Comparison of ENCODE assay signal across 10 mouse cellular contexts in the genomic region with DNA sequence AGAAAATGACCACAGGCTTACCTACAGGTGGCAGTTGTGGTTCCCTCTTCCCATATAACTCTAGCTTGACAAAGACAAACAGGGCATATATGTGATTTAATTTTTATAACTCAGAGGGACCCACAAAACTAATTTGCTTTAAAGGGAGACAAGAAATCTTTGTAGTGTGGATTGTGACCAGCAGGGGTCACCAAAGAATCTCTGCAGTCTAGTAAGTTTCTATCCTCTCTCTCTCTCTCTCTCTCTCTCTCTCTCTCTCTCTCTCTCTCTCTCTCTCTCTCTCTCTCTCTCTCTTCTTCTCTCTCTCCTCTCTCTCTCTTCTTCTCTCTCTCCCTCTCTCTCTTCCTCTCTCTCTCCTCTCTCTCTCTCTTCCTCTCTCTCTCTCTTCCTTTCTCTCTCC. TPM values are rescaled to one million over a fixed set of nuclear protein-coding genes. Genes with fewer than 3 reads are reported as not detected.
DNase-seq lines count a peak whose midpoint lies in the region; ATAC-seq lines count a peak whose summit lies in the region.
"Had no signal": no experiment of that assay in that cellular context is flagged by ENCODE, and none has a peak within 500 bp of the region (broad histone marks: within the 10 kb centered on the region; RNA-seq: fewer than 3 reads in every experiment).

No protein-coding gene starts in this region.

- H3K27ac ChIP-seq in forebrain, embryonic 14.5 days (ENCODE audit: low read depth, low read length) = no peak overlapping the region
- H3K27ac ChIP-seq in forebrain, embryonic 15.5 days (replicated peaks) = no peak overlapping the region
- H3K27ac ChIP-seq in midbrain, embryonic 11.5 days (ENCODE audit: low read depth, low read length) = no peak overlapping the region
- no peak overlapping the region for H3K27ac ChIP-seq in midbrain, embryonic 10.5 days (replicated peaks)
- H3K27ac ChIP-seq in forebrain, embryonic 13.5 days = no peak overlapping the region
- H3K27ac ChIP-seq: heart, embryonic 13.5 days; macrophage had no signal

- no peak overlapping the region for H3K4me2 ChIP-seq in forebrain, embryonic 14.5 days (ENCODE audit: low read length)
- no peak overlapping the region for H3K4me2 ChIP-seq in forebrain, embryonic 15.5 days (replicated peaks)
- H3K4me2 ChIP-seq in midbrain, embryonic 11.5 days = no peak overlapping the region
- no peak overlapping the region for H3K4me2 ChIP-seq in forebrain, embryonic 13.5 days
- H3K4me2 ChIP-seq: heart, embryonic 13.5 days had no signal

- no peak for ATAC-seq in forebrain, embryonic 14.5 days
- ATAC-seq in forebrain, embryonic 15.5 days (replicated peaks) = no peak
- ATAC-seq in midbrain, embryonic 11.5 days (ENCODE audit: low FRiP score) = no peak
- no peak for ATAC-seq in forebrain, embryonic 13.5 days

- no peak overlapping the region for H3K4me3 ChIP-seq in forebrain, embryonic 14.5 days (ENCODE audit: low read depth, low read length)
- H3K4me3 ChIP-seq in forebrain, embryonic 15.5 days = no peak overlapping the region
- H3K4me3 ChIP-seq in midbrain, embryonic 11.5 days (ENCODE audit: low read depth, low read length) = no peak overlapping the region
- H3K4me3 ChIP-seq in midbrain, embryonic 10.5 days = no peak overlapping the region
- H3K4me3 ChIP-seq in forebrain, embryonic 13.5 days = no peak overlapping the region
- H3K4me3 ChIP-seq: heart, embryonic 13.5 days had no signal

- H3K36me3 ChIP-seq in forebrain, embryonic 14.5 days (ENCODE audit: control insufficient read depth, insufficient read depth, low read length) = no peaks in the 10 kb centered on the region
- H3K36me3 ChIP-seq in forebrain, embryonic 15.5 days = no peaks in the 10 kb centered on the region
- H3K36me3 ChIP-seq in midbrain, embryonic 11.5 days (ENCODE audit: control insufficient read depth, insufficient read depth, low read length) = no peaks in the 10 kb centered on the region
- no peaks in the 10 kb centered on the region for H3K36me3 ChIP-seq in midbrain, embryonic 10.5 days
- no peaks in the 10 kb centered on the region for H3K36me3 ChIP-seq in forebrain, embryonic 13.5 days (ENCODE audit: poor library complexity, severe bottlenecking)
- H3K36me3 ChIP-seq: heart, embryonic 13.5 days had no signal

- no peaks in the 10 kb centered on the region for H3K4me1 ChIP-seq in forebrain, embryonic 14.5 days (ENCODE audit: control insufficient read depth, insufficient read depth, low read length)
- H3K4me1 ChIP-seq in forebrain, embryonic 15.5 days = no peaks in the 10 kb centered on the region
- no peaks in the 10 kb centered on the region for H3K4me1 ChIP-seq in midbrain, embryonic 11.5 days (ENCODE audit: control insufficient read depth, insufficient read depth, low read length)
- no peaks in the 10 kb centered on the region for H3K4me1 ChIP-seq in midbrain, embryonic 10.5 days
- no peaks in the 10 kb centered on the region for H3K4me1 ChIP-seq in forebrain, embryonic 13.5 days
- H3K4me1 ChIP-seq: heart, embryonic 13.5 days had no signal

- no peak overlapping the region for H3K9ac ChIP-seq in forebrain, embryonic 14.5 days (ENCODE audit: low read length)
- no peak overlapping the region for H3K9ac ChIP-seq in forebrain, embryonic 15.5 days (replicated peaks)
- H3K9ac ChIP-seq in midbrain, embryonic 11.5 days (ENCODE audit: low read length) = no peak overlapping the region
- no peak overlapping the region for H3K9ac ChIP-seq in forebrain, embryonic 13.5 days
- H3K9ac ChIP-seq: heart, embryonic 13.5 days had no signal

- DNase-seq in forebrain, embryonic 14.5 days (ENCODE audit: low spot score) = peak; percentile 66
- DNase-seq in midbrain, embryonic 11.5 days (ENCODE audit: low spot score, missing footprints) = peak; percentile 89
- no peak for DNase-seq in midbrain, embryonic 10.5 days (ENCODE audit: low spot score)
- DNase-seq in c-Kit-positive CD71-positive TER-119-negative erythroid progenitor cells, embryonic 14.5 days (ENCODE audit: low read depth) = peak; percentile 17
- peak; percentile 13 to 71 for DNase-seq in layer of hippocampus, adult 18-20 months (ENCODE audit: low spot score in 2 of 2)
- peak; percentile 71 for DNase-seq in retina, embryonic 14.5 days (ENCODE audit: low spot score)

- H3K27me3 ChIP-seq in forebrain, embryonic 14.5 days (replicated peaks; ENCODE audit: control insufficient read depth, insufficient read depth, low read length) = no peaks in the 10 kb centered on the region
- H3K27me3 ChIP-seq in forebrain, embryonic 15.5 days = no peaks in the 10 kb centered on the region
- H3K27me3 ChIP-seq in midbrain, embryonic 11.5 days (ENCODE audit: control insufficient read depth, insufficient read depth, low read length) = no peaks in the 10 kb centered on the region
- no peaks in the 10 kb centered on the region for H3K27me3 ChIP-seq in midbrain, embryonic 10.5 days (ENCODE audit: low read depth, poor library complexity, severe bottlenecking)
- H3K27me3 ChIP-seq in forebrain, embryonic 13.5 days = no peaks in the 10 kb centered on the region
- H3K27me3 ChIP-seq: heart, embryonic 13.5 days had no signal

- no peaks in the 10 kb centered on the region for H3K9me3 ChIP-seq in forebrain, embryonic 14.5 days (replicated peaks; ENCODE audit: control insufficient read depth, low read length)
- H3K9me3 ChIP-seq in forebrain, embryonic 15.5 days = no peaks in the 10 kb centered on the region
- H3K9me3 ChIP-seq in midbrain, embryonic 11.5 days (ENCODE audit: control insufficient read depth, low read length) = no peaks in the 10 kb centered on the region
- no peaks in the 10 kb centered on the region for H3K9me3 ChIP-seq in midbrain, embryonic 10.5 days (replicated peaks)
- no peaks in the 10 kb centered on the region for H3K9me3 ChIP-seq in forebrain, embryonic 13.5 days (replicated peaks)
- H3K9me3 ChIP-seq: heart, embryonic 13.5 days had no signal

RNA-seq across cellular contexts. Expression of a gene that starts 53.5 kb away (rescaled TPM):
- not detected in 2 replicates for polyA plus RNA-seq in forebrain, embryonic 14.5 days (2014; fragmentation: Nextera tagmentation; extraction: Ambion mirVana)
- polyA plus RNA-seq in forebrain, embryonic 15.5 days (2015; fragmentation: Nextera tagmentation; extraction: Ambion mirVana) = not detected in 2 replicates
- polyA plus RNA-seq in midbrain, embryonic 11.5 days (2014; fragmentation: Nextera tagmentation; extraction: Ambion mirVana) = not detected in 2 replicates
- not detected in 2 replicates for polyA plus RNA-seq in midbrain, embryonic 10.5 days (2016; fragmentation: Nextera tagmentation; extraction: Ambion mirVana)
- not detected for total RNA-seq in layer of hippocampus, adult 18-20 months (2021)
- not detected in 2 replicates for polyA plus RNA-seq in forebrain, embryonic 13.5 days (2015; fragmentation: Nextera tagmentation; extraction: Ambion mirVana)
- polyA plus RNA-seq: heart, embryonic 13.5 days; macrophage had no signal
